Mouse (Mus musculus): ENCODE results near the gene Prr22. TPM values are rescaled to one million over a fixed set of nuclear protein-coding genes. Genes with fewer than 3 reads are reported as not detected.

Gene Prr22
- polyA plus RNA-seq, 1 experiment from 2014 or later: 1.1 TPM

- 0 out of 2 replicates have a peak, but pooled peaks cover 4% of the 10 kb centered on the region for H3K27me3 ChIP-seq
Observed at GRCm38 (mm10) chr17:56818067-56818636, 48.1 kb downstream of the Prr22 start.

DNA sequence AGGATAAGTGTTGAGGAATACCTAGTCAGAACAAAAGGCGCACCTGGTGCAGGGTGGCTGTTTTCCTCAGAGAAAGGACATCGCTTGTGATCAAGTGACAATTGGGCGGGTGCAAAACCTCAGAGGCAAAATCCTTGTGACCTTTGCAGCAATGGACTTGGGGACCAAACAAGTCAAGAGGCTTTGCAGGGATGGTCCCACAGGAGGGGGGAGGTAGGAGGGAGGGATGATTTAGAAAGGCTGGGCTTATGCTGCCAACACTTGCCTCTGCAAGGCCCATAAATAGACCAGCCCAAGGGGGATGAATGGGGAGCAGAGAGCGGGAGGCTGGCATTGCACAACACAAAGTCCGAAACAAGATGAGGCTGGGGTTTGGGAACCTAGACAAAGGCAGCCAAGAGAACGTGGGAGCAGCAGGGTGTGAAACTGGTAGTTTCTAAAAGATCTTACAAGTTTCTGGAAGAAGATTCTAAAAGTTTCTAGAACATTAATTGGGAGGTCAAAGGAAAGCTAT, 49.0 kb downstream of the Prr22 start:
- peaks cover 36% of the 10 kb centered on the region for H3K4me1 ChIP-seq (replicated peaks)
- no peak overlapping the region for H3K4me2 ChIP-seq
- peak overlapping the region; percentile 56 for H3K27ac ChIP-seq (replicated peaks)
- H3K9ac ChIP-seq: no peak overlapping the region
- 0 out of 2 replicates have a peak, but pooled peaks cover 4% of the 10 kb centered on the region for H3K27me3 ChIP-seq
- ATAC-seq (ENCODE audit: low read depth): 0 out of 2 replicates have a peak, but pooled peaks have one; percentile 34
- no peaks in the 10 kb centered on the region for H3K36me3 ChIP-seq
- no peak overlapping the region for H3K4me3 ChIP-seq
- WGBS: 59% methylated on average over 6 of the region's 6 CpGs
- H3K9me3 ChIP-seq: no peaks in the 10 kb centered on the region

More at GRCm38 (mm10) chr17:56818067-56818636, 48.1 kb downstream of the Prr22 start:
- Histone ChIP-seq H3K27ac (replicated peaks) (no peak overlapping the region; the same call in 1 of the 2 replicates), H3K4me3 (no peak overlapping the region), H3K4me2 (peak overlapping the region; percentile 25; the same call in 1 of the 2 replicates), H3K4me1 (replicated peaks) (peaks cover 45% of the 10 kb centered on the region), H3K9me3 (no peaks in the 10 kb centered on the region), H3K9ac (no peak overlapping the region), H3K36me3 (no peaks in the 10 kb centered on the region)
- WGBS: 31% methylated on average over 11 of the region's 11 CpGs
- ATAC-seq (ENCODE audit: low read depth): no peak

DNA sequence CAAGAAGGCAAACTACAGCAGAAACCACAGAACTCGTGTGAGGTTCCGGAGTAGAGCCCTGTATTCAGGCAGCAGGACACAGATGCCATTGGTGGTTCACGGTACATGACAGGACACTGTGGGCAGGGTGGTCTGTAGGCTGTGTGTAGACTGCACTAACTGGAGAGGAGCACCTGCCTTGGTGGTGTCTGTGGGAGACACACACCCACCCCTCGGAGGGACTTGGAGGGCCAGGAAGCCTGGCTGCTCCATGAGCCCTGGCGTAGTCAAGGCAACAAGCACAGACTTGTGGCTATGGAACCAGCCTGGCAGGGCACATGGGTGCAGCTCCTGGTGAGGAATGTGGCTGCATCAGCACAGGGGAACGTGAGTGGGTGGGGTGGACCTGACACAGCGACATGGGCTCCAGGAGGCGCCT, 49.7 kb downstream of the Prr22 start:
- Histone ChIP-seq H3K9ac (no peak overlapping the region), H3K27ac (replicated peaks) (peak overlapping the region; percentile 56), H3K27me3 (0 out of 2 replicates have a peak, but pooled peaks cover 4% of the 10 kb centered on the region), H3K9me3 (no peaks in the 10 kb centered on the region), H3K4me1 (replicated peaks) (peaks cover 30% of the 10 kb centered on the region), H3K4me2 (no peak overlapping the region), H3K36me3 (no peaks in the 10 kb centered on the region), H3K4me3 (no peak overlapping the region)
- ATAC-seq (ENCODE audit: low read depth): peak; percentile 63
- WGBS: 68% methylated on average over 8 of the region's 8 CpGs

Other genes with a start within 250 kb of the Prr22 start
- gene Gm20219, start 215.9 kb upstream of the Prr22 start, polyA plus RNA-seq (2015; fragmentation: Nextera tagmentation; extraction: Ambion mirVana): 1.0 and 1.7 TPM in 2 replicates
- gene Safb2, start 185.7 kb upstream of the Prr22 start, polyA plus RNA-seq (2015; fragmentation: Nextera tagmentation; extraction: Ambion mirVana): 67.6 and 77.2 TPM in 2 replicates
- 104 and 136 TPM in 2 replicates for gene Safb, start 185.4 kb upstream of the Prr22 start, polyA plus RNA-seq (2015; fragmentation: Nextera tagmentation; extraction: Ambion mirVana)
- gene 2410015M20Rik, start 160.5 kb upstream of the Prr22 start, polyA plus RNA-seq (2015; fragmentation: Nextera tagmentation; extraction: Ambion mirVana): 179 and 214 TPM in 2 replicates
- gene Rpl36, start 156.8 kb upstream of the Prr22 start, polyA plus RNA-seq (2015; fragmentation: Nextera tagmentation; extraction: Ambion mirVana): 1,004 and 1,135 TPM in 2 replicates
- gene Lonp1, start 143.4 kb upstream of the Prr22 start, polyA plus RNA-seq (2015; fragmentation: Nextera tagmentation; extraction: Ambion mirVana): 40.4 and 44.2 TPM in 2 replicates
- 0.90 and 1.7 TPM in 2 replicates for gene Catsperd, start 142.1 kb upstream of the Prr22 start, polyA plus RNA-seq (2015; fragmentation: Nextera tagmentation; extraction: Ambion mirVana)
- gene Ranbp3, start 97.0 kb upstream of the Prr22 start, polyA plus RNA-seq (2015; fragmentation: Nextera tagmentation; extraction: Ambion mirVana): 90.7 and 94.7 TPM in 2 replicates
- gene Ndufa11, start 52.5 kb upstream of the Prr22 start, polyA plus RNA-seq (2015; fragmentation: Nextera tagmentation; extraction: Ambion mirVana): 542 and 575 TPM in 2 replicates
- 16.3 and 17.5 TPM in 2 replicates for gene Vmac, start 52.2 kb upstream of the Prr22 start, polyA plus RNA-seq (2015; fragmentation: Nextera tagmentation; extraction: Ambion mirVana)
- 1.1 and 1.7 TPM in 2 replicates for gene Nrtn, start 12.7 kb upstream of the Prr22 start, polyA plus RNA-seq (2015; fragmentation: Nextera tagmentation; extraction: Ambion mirVana)
- gene Dus3l, start 5.5 kb upstream of the Prr22 start, polyA plus RNA-seq (2015; fragmentation: Nextera tagmentation; extraction: Ambion mirVana): 61.5 and 64.6 TPM in 2 replicates
- 4.6 and 5.2 TPM in 2 replicates for gene Rfx2, start 60.8 kb downstream of the Prr22 start, polyA plus RNA-seq (2015; fragmentation: Nextera tagmentation; extraction: Ambion mirVana)
- gene Acsbg2, start 104.2 kb downstream of the Prr22 start, polyA plus RNA-seq (2015; fragmentation: Nextera tagmentation; extraction: Ambion mirVana): not detected in 2 replicates
- 0.54 and 0.60 TPM in 2 replicates for gene 1700061G19Rik, start 105.2 kb downstream of the Prr22 start, polyA plus RNA-seq (2015; fragmentation: Nextera tagmentation; extraction: Ambion mirVana)
- gene Mllt1, start 165.2 kb downstream of the Prr22 start, polyA plus RNA-seq (2015; fragmentation: Nextera tagmentation; extraction: Ambion mirVana): 66.8 and 68.0 TPM in 2 replicates
- not detected in 2 replicates for gene Acer1, start 211.9 kb downstream of the Prr22 start, polyA plus RNA-seq (2015; fragmentation: Nextera tagmentation; extraction: Ambion mirVana)
- 152 and 161 TPM in 2 replicates for gene Clpp, start 220.1 kb downstream of the Prr22 start, polyA plus RNA-seq (2015; fragmentation: Nextera tagmentation; extraction: Ambion mirVana)
- gene Alkbh7, start 227.1 kb downstream of the Prr22 start, polyA plus RNA-seq (2015; fragmentation: Nextera tagmentation; extraction: Ambion mirVana): 42.3 and 45.9 TPM in 2 replicates
- gene Pspn, start 229.8 kb downstream of the Prr22 start, polyA plus RNA-seq (2015; fragmentation: Nextera tagmentation; extraction: Ambion mirVana): 0.47 TPM in 1 of 2 replicates, not detected in the other
- 72.5 and 72.9 TPM in 2 replicates for gene Gtf2f1, start 241.0 kb downstream of the Prr22 start, polyA plus RNA-seq (2015; fragmentation: Nextera tagmentation; extraction: Ambion mirVana)
- gene Gm17949, start 241.2 kb downstream of the Prr22 start, polyA plus RNA-seq (2015; fragmentation: Nextera tagmentation; extraction: Ambion mirVana): 0.32 and 0.43 TPM in 2 replicates